Mouse (Mus musculus): Measurements from ENCODE around the gene Kantr.
"Not testable (repeated sequence)": the region's sequence is repeated elsewhere in the genome, so short reads cannot be mapped to it uniquely, and the experiment has no call there.

Kantr gene

DNA sequence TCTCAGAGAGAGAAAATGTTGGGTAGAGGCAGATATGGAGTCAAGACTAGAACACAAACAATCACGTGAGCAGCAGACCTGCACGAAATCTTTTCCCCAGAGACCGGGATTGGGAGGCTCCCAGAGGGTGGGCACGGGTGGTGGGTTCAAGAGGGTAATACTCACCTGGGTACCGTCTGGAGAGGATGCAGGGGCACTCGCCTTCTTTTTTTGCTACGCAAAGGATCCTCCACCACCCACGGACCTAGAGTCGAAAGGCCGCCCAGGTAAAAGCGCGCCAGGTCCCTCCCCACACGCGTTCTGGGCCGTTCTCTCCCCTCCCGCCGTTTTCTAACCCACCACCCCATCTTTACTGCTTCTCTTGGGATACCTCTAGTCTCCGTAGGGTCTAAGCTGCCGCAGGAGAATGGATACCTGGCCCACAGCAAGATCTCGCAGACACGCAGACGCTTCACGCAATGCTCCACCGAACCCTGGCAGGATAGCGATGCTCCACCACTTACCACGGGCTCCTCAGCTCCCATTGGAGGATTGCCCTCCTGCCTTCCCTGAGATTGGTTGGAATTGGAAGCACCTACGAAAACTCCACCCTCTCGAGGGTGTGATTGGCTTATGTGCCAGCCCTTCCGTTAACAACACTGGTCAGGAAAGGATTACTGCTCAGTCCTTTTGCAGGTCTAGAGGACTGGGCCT is at the start of gene Kantr:
Gene Kantr, minus strand, starts transcription at position 500 of the 693 bp plus-strand sequence.
- peak; percentile 84 for DNase-seq

DNA sequence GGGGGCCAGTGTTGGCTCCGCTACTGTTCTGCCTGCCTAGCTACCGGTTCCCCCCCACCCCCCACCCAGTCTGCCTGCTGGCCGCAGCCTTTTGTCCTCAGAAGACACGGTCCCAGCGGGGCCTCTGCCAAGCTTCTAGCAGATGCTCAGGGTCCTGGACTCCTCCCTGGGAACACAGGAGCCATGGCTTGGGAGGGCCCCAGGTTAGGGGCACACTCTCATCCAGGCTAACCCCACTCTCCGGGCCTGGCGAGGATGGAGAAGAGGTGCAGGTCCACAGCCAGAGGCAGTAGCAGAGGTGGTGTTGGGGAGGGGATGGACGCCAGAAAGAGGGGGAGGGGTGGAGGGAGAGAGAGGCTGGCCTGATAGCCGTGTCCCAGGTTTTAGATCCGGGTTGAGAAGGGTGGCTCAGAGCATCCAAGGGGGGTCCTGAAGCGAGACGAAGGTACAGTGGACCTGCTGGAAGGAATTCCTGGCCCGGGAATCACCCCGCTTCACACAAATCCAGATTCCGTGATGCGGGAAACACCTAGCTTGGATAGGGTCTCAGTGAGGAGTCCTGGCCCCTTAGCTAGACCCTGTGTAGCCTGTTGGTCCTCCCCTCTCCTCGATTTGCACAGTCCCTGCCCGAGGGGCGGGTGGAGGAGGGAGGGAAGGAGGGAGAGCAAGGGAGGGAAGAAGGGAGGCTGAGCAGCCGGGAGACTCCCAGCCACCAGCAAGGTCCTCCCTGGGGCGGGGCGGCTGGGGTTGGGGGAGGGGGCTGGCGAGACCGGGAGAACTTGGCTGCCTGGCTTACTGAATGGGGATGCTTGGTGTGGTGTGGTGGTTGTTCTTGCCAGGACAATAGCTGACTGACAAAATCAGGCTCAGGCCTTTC is 41.3 kb upstream of the Kantr start, which contains the start of gene Gpr173:
Gene Gpr173, minus strand, starts transcription at position 308 of the 877 bp plus-strand sequence.
- peak; percentile 51 for DNase-seq

DNA sequence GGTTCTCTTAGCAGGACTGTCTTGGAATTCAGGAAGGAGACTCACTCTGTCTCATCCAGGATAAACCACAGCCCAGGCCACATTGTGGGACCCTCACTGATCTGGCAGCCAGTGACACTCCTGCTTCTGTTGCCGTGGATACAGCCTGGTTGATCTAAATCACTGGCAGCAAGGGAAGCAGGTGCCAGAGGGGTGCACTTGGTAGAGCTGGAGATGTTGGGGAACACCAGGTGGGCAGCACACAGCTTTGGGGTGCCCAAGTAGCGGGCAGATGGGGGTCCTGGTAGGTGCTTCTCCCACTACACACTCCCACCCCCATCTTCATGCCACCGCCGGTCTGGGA is 40.7 kb upstream of the Kantr start:
- DNase-seq = no peak

DNA sequence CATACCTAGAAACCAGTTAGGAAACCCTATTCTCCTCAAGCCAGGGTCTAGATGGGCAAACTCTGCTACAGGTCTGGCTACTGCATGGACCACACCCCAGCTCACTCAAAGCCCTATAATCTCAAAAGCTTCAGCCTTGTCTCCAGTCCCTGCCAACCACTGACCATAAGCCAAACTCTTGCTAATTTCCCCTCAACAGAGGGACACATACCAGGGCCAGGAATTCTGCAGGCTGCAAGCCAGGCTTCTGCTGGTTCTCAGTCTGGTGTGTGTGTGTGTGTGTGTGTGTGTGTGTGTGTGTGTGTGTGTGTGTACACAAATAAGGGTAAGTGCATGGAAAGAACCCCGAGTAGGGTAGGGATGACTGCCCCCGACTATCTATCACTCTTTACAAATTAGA is 39.1 kb upstream of the Kantr start:
- DNase-seq = no peak

DNA sequence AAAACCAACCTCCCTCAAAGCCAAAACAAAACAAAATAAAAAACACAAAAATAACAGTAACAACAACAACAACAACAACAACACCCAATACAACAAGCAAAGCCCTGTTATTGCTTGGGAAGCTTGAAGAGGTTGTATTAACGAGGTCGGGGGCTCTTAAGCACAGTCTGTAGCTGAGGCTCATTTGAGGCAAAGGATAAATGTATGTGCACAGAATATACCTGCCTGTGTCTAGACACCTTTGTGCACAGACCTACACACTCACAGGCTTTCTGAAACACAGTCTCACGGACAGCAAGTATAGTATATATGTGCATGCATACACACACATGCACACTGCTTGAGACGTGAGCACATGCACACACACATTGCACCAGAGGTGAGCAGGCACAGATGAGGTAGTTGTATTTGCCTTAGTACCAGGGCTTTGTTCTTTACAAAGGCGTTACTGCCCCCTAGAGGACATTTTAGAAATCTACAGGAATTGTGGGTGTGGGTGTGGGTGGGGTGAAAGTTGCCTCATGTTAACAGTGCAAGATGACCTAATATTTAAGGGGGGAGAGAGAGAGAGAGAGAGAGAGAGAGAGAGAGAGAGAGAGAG is 25.4 kb upstream of the Kantr start:
- peak; percentile 20 for DNase-seq

DNA sequence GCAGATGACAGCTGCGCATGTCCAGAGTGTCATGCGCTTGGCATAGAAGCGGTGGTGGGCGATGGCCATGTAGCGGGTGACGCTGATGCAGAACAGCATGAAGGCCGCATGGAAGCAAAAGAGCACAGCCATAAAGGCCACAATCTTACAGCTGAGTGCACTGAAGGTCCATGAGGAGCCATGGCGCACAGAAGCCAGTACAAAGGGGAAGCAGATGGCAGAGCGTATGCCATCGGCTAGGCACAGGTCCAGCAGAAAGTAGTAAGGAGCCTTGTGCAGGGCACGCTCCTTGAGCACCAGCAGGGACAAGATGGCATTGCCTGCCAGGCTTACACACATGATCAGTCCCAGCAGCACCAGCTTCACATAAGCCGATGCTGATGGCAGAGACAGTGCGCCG is 19.7 kb upstream of the Kantr start:
- no peak for DNase-seq

DNA sequence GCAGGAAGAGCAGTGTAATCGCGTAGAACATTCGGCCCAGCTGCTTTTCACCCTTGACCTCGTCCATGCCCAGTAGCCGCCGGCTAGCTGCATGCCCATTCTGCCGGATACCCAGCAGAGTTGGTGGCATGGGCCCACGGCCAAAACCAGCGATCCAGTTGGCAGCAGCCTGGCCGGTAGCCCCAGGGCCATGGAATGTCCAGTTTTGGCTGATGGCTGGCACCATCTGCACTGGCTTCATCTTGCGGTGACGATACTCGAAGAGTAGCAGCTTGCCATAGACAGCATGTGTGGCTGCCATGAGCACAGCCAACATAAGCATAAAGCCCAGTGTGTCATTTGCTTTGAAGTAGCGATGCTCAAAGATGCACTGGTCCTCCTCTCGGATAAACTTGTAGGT is 19.3 kb upstream of the Kantr start:
- no peak for DNase-seq

DNA sequence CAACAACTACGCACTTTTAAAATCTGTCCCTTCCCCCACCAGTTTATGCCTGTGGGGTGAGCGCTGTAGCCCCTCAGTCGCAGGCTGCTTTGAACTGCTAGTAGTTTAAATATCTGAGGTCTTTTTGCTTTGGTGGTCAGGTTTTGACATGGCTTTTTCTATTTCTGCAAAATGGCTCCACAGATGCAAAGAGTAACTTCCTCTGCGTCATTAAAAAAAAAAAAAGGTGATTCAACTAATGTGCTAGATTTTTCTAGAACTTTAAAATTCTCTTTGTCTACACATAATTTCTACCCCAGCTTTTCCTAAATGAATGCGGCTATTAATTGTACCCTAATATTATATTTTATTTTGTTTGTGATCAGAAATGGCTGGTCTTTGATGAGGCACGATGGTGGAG is 15.6 kb upstream of the Kantr start:
- no peak for DNase-seq

DNA sequence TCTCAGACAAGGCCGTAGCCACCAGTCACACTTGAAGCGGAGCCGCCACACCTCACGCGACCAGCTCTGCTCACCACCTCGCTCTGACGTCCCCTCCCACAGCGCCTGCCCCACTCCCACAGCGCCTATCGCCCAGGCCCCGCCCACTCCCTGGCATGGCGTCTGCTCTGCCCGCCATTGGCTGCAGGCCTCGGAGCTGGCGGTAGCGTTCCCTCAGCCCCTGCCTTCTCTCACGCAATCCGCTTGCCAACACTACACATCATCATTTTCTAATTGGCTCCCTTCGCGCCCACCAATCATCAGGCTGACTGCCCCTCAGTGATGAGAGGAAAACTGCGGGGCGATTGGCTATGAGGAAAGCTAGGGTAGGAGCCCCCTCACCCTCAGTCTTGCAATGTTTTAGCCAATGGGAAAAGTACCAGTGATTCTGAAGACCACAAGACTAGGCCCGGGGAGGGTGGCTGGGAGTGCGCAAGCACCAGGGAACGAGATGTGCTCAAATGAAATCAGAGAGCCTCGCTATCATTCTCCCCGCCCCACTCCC is 15.1 kb upstream of the Kantr start, which contains the start of gene Tspyl2:
Gene Tspyl2, minus strand, starts transcription at position 68 of the 544 bp plus-strand sequence.
- peak; percentile 95 for DNase-seq

DNA sequence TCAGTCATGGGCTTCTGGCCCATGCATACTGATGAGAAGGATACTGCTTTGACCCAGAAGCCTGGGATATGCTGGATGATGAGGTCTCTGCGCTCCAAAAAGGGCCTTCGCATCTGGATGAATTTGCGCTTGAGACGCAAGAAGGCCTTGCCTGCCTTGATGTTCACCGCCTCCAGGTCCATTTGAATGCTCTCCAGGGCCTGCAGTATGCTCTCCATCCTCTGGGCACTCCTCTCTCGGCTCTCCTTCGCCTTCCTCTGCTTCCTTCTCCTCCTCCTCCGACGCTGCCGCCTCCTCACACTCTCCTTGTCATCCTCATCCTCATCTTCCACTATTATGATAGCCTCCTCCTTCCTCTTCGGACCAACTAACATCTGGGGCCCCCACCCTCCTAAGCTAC is 14.2 kb upstream of the Kantr start:
- peak; percentile 1 for DNase-seq

DNA sequence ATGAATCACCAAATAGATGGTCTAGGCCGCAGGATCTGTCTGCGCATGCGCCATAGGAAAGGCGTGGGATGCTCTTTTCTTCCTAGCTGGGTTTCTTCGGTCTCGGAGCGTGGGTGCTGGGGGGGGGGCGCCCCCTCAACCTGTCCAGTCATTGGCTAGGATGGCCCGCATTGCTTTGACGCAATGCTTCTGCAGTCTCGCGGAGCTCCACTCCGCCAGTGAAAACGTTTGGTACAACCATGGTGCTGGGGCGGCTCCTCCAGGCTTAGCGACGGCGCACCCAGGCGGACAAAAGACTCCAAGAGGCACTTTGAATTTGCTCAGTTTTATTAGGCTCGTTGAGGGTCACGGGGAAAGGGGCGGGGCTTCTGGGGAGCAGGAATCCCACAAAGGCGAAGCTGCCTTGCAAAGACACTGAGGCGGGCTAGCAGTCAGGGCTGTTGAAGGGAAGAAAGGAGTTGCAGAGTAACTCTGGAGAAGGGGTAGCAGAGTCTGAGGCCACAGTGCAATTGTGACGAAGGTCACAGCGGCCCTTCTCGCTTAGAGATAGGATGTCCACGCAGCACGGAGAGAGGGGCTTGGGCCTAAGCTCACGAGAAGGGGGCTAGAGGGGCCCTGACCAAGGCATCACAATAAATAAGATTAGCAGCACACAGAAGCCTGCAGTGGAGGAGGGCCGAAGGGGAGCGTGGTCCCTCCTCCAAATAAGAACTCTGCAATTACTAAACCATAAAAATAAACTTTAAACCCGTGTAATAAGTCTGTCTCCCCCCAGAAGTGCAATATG is 9.4 kb upstream of the Kantr start:
- DNase-seq = peak; percentile 93

DNA sequence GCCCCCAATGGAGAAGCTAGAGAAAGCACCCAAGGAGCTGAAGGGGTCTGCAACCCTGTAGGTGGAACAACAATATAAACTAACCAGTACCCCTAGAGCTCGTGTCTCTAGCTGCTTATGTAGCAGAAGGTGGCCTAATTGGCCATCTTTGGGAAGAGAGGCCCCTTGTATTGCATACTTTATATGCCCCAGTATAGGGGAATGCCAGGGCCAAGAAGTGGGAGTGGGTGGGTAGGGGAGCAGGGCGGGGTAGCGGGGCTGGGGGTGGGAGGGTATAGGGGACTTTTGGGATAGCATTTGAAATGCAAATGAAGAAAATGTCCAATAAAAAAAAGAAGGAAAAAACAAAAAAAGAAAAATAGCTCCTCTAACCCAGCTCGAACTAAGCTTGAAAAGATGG is 8.8 kb upstream of the Kantr start:
- DNase-seq = not testable (repeated sequence)

DNA sequence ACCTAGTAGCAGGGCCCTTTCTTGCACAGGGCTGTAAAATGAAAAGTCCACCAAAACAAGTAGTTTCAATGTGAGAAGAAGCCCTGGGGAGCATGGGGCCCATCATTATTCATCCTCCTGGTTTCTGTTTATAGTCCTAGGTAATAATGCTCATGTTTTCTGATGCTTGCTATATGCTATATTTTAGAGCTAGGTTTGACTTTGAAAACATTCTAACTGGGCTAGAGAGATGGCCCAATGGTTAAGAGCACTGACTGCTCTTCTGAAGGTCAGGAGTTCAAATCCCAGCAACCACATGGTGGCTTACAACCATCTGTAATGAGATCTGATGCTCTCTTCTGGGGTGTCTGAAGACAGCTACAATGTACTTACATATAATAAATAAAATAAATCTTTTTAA is 2.1 kb upstream of the Kantr start:
- not testable (repeated sequence) for DNase-seq

DNA sequence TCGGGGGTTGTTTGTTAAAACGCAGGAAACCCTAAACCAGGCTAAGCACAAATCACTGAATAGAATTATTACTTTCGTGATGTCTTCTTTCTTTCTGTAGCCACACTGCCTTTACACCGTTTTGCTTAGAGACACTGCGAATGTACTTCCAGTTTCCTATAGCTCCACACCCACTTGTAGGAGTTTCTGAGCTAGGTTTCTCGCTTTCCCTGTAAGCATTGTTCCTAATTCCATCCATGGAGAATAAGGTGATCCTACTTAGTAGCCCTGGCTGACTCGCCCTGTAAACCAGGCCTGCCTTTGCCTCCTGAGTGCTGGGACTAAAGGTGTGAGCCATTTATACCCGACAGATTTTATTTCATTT is 376 bp upstream of the Kantr start:
- no peak for DNase-seq

DNA sequence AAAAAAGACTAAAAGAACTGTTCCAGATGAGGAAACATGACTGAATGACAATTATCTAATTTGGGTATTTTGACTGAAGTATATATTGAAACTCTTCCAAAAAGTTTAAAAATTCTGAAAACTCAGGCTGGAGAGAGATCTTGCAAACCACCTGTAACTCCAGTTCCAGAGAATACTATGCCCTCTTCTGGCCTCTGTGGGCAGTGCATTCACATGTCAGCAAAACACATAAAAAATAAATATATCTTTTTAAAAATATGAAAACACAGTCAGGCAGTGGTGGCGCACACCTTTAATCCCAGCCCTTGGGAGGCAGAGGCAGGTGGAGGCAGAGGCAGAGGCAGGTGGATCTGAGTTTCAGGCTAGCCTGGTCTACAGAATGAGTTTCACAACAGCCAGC is 3.7 kb downstream of the Kantr start:
- no peak for DNase-seq

DNA sequence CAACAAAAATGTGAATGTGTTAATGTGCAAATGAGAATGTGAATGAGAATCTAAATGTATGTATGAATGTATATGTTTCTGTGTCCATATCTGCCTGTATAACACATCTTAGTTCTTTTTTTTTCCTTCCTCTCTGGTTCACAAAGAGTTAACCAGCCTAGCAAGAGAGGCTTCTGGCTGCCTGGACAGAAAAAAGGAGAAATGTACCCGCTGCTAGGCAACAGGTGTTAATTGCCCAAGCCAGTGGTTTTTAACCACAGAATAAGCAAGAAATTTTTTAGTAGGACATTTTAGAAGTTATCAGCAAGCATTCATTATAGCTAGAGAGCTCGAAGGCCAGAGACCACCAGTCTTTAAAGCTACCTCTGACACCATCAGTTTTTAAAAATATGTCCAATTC is 4.5 kb downstream of the Kantr start:
- DNase-seq = no peak

DNA sequence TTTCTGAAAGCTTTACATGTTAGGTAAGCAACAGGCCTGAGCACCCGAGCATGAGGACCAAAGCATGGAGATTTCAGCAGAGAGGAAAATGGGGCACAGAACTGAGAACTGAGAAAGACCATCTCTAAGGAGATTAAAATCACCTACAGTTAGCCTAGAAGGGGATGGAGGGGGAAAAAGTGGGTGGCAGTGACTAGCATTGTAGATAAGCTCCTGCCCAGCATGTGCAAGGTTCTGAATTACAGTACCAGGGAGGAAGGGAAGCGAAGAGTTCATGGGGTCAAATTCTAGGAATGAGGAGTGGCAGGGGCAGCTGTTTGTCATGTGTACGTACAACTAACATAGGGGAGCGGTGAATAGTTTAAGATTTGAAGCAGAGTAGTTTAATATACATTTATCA is 6.8 kb downstream of the Kantr start:
- DNase-seq = no peak

DNA sequence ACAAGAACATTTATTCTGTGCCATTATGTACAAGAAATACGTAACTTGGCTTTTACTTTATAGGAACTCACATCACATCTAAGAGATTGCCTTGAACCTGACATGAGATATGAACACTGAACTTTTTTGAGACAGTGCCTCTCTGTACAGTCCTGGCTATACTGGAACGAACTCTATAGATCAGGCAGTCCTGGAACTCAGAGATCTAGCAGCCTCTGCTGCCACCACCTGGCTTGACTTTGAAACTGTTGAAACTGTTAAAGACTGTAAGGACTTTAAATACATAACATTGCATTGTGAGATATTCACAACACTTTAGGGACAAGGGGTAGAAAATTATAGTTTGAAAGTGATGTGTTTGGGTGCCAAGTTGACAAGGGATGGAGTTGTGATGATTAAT is 19.4 kb downstream of the Kantr start:
- DNase-seq = peak; percentile 17

DNA sequence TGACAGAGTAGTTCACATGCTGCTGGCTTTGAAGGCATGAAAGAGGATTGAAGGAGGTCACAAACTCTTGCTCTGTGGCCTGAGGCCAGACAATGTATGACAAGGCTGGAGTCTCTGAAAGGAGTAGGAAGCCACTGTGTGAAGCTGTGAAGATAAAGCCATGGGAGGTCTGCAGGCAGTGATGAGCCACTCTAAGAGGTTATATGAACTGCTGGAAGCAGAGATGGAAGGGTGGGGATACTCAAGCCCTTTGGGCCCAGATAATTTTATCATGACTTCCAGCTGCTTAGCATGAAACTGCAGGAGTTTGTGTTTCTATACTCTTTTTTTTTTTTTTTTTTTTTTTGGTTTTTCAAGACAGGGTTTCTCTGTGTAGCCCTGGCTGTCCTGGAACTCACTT is 19.9 kb downstream of the Kantr start:
- no peak for DNase-seq

DNA sequence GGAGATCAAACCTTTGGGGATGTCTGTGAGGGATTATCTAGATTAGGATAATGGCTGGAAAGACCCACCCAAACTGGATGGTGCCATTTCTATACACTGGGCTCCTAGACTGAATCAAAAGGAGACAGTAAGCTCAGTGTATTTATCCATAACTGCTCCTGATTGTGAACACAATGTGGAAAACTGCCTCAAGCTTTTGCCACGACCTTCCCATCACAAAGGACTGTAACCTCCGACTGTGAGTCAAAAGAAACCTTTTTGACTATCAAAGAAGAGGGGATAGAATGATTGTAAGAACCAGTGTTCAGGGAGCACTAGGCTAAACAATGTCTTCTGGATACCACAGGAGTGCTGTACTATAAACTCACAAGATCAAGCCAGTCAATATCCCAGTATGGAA is 21.1 kb downstream of the Kantr start:
- DNase-seq = no peak

DNA sequence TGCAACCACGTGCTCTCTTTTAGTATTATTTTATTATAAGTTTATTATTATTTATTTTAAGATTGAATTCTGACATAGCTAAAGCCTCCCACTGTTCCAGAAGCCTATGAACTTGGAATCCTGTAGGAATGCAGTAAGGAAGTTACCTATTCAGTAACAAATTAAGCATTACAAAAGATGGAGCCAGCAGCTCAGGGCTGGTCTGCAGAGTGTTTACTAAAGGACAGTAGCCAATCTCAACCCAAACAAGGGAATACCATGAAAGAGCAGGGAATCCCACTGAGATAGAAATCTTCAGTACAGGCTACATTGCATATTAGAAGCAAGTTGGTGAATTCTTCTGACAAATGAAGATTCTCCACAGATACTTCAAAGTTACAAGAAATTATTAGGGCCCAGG is 40.3 kb downstream of the Kantr start:
- DNase-seq = not testable (repeated sequence)

DNA sequence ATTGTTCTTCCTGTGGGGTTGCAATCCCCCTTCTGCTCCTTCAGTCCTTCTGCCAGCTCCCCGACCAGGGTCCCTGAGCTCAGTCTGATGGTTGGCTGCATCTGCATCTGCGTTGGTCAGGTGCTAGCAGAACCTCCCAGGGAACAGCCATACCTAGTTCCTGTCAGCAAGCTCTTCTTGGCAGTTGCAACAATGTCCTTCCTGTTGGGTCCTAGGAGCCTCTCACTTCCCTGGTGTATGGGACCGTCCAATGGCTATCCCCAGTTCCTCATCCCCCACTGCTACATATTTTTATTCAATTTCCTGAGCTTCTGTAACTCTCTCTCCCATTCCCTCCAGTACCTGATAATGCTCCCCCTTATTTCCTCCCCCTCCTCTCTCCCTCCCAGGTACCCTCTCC is 42.5 kb downstream of the Kantr start:
- no peak for DNase-seq

DNA sequence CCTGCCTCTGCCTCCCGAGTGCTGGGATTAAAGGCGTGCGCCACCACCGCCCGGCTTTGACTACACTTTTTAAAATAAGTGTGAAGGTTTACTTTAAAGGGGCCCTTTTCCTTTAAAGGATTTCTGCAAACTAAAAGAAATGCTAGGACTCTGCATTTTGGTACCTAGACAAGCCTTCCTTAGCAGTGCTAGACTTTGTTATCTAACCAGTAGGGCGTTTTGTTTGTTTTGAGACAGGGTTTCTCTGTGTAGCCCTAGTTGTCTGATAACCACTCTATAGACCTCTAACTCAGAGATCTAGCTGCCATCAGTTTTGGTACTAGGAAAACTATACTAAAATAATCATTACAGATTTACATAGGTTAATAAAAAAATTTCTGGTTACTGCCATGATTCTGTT is 47.9 kb downstream of the Kantr start:
- DNase-seq = no peak
